Mouse (Mus musculus): ENCODE measurements around the gene Atp6v0b.
A peak's percentile ranks its signal among the peaks of the same experiment; 100 is the strongest.

Gene Atp6v0b

DNA sequence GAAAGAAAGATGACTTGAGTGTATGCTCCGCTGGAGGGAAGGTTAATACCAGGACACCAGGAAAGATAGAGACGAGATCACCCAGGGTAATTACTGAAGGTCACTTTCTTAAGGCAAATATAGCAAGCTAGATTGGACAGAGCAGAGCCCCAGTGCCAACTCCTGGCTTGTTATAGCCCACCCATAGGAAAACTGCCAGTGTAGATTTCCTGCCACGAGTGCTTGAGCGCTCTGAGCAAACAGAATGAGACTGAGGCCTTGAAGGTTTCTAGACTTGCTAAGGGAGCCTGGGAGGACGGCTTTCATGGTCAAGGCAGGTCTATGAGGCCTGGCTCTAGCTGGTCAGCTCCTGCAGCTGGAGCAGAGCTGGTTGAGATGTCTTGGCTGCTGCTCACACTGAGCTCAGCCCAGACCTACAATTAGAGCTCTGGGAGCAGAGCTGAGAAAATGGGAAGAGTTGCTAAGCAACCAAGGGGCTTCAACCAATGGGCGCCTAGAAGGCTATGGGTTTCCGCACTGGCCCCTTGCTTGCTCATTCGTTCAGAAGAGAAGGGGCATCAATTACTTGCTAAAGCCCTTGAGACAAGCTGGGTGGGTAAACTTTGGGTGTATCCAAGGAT, 21.8 kb upstream of the Atp6v0b start:
- DNase-seq (ENCODE audit: low read depth): no peak

DNA sequence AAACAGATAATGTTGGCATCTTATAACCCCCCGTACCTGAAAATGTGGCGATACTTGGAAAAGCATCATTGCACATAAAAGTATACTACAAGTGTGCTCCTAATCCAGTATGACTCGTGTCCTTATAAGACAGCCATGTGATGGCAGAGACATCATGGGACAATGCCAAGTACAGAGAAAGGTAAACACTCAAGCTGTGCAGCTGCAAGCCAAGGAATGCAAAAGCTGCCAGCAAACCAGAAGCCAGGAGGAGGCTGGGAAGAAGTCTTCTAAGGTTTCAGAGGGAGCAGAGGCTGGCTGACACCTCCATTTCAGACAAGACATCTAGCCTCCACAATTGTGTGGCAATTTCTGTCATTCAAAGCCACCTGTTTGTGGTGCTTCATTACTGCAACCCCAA, 19.1 kb upstream of the Atp6v0b start:
- DNase-seq (ENCODE audit: low read depth): peak; percentile 68

- DNase-seq (ENCODE audit: low read depth): no peak
These were observed 17.6 kb upstream of the Atp6v0b start for GRCm38 (mm10) chr4:117904761-117905160.

DNA sequence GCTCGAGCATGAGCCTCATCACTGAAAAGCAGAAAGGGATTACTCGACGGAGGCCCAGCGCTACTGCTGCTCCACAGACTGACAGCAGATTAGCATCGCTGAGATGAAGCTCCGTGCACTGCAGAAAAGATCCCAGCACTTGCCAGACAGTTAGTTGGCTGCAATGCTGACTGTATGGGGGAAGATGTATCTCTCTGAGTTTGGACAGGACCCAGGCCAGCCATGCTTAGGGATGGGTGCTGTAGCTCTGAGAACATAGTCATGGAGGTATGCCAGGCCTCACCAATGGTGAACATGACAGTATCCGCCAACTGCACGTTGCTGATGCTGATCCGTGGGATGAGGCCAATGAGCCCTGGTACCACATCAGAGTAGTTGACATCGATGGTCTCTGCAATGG, 17.0 kb upstream of the Atp6v0b start:
- no peak for DNase-seq (ENCODE audit: low read depth)

DNA sequence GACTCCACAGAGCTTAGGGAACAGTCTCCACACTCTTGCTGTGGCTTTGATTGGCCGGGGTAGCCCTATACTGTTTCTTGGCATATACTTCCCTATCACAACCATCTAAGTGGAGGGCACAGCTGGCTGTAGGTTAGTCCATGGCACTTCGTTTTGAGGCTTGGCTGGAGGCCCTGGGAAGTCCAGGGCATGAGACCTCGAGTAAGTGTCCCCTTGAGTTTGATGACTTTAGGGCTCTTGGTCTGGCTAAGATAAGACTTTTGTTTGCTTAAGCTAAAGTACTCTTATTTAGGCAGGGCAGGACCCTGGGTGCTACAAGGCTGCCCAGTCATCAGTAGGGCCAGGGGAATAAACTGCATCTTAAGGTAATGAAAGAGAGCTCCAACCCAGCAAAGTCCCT, 11.0 kb upstream of the Atp6v0b start:
- DNase-seq (ENCODE audit: low read depth): no peak

GRCm38 (mm10) chr4:117896031-117896430, 8.9 kb upstream of the Atp6v0b start:
- no peak for DNase-seq (ENCODE audit: low read depth)

GRCm38 (mm10) chr4:117895339-117895738, 8.2 kb upstream of the Atp6v0b start:
- no peak for DNase-seq (ENCODE audit: low read depth)

DNA sequence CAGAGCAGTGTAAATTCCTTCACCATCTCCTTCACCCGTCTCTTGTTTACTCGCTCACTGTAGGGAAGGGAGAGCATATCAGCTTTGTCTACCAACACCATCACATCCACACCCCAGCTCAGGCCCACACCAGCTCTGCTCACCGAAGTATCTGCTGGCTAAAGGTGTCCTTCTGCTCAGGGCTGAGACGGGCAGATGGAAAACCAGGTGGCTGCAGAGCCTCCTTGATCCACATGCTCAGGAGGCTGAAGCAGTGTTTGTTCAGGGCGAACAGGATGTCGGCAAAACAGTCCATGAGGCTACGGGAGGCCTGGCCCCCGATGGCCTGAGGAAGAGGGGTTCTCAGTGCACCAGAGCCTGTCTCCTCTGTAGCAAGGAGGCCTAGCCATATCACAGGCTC, 7.5 kb upstream of the Atp6v0b start:
- DNase-seq (ENCODE audit: low read depth): no peak

DNA sequence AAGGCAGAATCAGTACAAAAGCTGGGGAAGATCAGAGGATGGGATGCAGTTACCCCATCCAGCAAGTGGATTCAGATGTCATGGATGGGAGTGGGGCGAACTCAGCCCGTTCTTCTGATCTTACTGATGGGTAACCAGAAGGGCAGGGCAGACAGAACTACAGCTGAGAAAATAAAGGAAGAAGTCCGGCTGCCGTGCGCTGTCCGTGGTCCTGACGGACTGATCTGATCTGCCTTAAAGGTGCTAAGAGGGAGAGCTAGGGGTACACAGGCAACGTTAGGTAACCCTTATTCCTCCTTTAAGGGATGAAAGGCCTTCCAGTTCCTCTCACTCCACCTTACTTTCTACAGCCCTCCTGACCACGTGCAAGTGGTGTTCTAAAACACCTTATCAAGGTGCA, 6.2 kb upstream of the Atp6v0b start:
- peak; percentile 82 for DNase-seq (ENCODE audit: low read depth)

GRCm38 (mm10) chr4:117891738-117892161, 4.6 kb upstream of the Atp6v0b start, which contains the start of gene Dph2:
Gene Dph2, minus strand, starts transcription at chr4:117892032.
- DNase-seq (ENCODE audit: low read depth): peak; percentile 91

GRCm38 (mm10) chr4:117890750-117891149, 3.6 kb upstream of the Atp6v0b start:
- DNase-seq (ENCODE audit: low read depth): no peak

DNA sequence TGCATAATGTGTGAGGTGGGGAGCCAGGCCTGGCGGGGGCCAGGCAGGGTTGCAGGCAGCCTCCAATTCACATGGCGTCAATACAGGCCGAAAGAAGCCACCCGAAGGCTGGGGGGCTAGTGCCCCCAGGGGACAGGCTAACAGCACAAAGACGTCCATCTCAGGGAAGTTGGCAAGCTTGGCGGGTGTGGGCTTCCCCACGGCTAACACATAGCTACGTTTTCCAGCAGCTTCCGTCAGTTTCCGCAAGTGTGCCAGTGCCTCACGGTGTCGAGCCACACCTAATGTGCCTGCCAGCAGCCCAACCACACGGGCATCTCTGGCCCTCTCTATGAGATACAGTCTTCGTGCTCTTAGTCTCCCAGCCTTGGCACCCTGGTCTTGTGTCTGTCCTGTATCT, 2.9 kb upstream of the Atp6v0b start:
- no peak for DNase-seq (ENCODE audit: low read depth)

DNA sequence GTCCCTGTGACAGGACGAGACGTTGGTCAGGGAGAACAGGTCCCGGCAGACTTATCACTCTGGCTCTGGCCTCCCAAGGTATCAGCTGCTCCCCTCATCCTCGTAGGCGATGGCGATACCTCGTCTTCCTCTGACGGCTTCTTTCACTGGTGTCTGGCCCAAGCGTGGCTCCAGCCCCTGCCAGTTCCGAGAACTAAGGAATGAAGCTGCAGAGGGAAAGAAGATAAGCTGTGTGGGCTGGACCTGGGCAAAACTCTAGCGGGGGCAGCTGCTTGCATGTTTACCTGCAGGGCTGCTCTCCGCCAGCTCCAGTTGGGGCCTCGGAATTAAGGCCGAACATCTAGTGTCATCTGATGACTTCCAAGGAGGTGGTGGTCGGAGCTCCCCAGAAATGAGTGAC, 2.3 kb upstream of the Atp6v0b start:
- no peak for DNase-seq (ENCODE audit: low read depth)

DNA sequence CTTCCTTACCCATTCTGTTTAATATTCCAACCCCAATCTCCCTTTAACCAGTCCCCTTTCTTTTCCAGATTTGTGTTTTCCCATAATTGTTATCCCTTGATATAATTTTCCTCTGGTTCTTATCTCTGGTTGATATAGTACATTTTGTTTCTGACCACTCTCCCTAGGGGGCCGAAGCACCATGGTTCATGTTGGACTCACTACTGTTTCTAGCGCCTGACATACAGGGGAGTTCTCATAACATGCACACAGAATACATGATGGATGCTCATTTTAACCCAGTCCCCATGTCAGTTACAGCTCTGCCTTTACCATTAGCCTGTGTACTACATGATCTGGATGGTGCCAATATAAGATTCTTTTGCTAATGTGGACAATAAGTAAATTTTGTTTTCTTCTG, 787 bp upstream of the Atp6v0b start:
- no peak for DNase-seq (ENCODE audit: low read depth)

GRCm38 (mm10) chr4:117886644-117887043, 489 bp downstream of the Atp6v0b start:
- DNase-seq (ENCODE audit: low read depth): peak; percentile 50

DNA sequence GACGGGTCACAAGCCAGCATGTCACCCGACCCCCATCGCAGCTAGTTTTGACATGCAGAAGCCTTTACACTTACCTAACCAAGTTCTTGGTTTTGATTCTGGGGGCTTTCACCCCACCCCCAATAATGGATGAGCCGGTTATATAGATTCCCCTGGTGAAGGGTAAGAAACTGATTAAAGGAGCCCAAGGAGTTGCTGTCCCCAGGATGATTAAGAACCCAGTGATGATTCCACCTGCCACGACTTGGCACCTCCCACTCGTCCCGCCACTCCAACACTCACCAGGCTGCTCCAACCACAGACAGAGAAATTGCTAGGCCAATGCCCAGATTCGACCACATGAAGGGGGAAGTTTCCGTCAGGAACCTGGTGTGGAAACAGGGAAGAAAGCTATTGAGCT, 1.1 kb downstream of the Atp6v0b start:
- DNase-seq (ENCODE audit: low read depth): no peak

GRCm38 (mm10) chr4:117885093-117885492, 2.0 kb downstream of the Atp6v0b start:
- no peak for DNase-seq (ENCODE audit: low read depth)

GRCm38 (mm10) chr4:117884146-117884545, 3.0 kb downstream of the Atp6v0b start:
- DNase-seq (ENCODE audit: low read depth): peak; percentile 24

DNA sequence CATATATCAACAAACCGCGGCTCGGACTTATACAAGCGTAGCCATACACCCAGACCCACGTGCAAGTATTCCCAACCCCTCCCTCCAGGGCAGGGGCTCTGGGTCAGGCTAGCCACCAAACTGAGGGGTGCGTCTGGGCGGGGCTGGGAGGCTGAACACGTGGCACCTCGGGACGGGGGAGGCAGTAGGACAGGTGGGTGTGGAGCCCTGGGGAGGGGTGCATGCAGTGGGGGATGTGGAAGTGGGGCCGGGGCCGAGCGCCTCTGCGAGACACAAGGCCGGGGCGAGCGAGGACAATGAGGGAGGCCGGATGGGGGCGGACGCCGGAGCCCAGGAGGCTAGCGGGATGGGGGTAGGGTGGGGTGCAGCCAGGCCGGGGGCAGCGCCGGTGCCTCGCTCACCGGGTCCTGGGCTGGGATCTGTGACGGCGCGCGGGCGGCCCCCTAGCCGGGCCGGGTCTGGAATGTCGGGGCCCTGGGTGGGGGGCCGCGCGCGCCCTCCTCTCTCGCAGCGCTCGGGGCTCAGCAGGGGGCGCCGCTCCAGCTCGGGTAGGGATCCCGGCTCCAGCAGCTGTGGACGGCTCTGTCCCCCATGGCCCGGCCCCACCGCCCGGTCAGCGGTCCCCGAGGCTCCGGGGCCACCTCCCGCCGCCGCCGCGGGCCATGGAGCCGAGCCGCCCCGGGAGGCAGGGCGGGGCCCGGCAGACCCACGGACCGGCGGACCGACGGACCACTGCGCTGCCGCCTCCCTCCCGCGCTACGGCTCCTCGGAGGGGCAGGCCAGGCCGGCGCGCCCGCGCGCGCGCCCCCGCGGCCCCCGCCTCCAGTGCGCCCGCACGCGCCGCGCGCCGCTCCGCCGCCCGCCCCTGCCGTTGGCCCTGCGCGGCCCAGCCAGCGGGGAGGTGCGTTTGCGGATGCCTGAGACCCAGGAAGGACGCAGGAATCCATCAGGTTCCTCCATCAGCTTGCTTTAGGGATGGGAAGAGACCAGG, 4.1 kb downstream of the Atp6v0b start, which contains the start of gene B4galt2:
Gene B4galt2, minus strand, starts transcription at position 787 of the 991 bp plus-strand sequence.
- DNase-seq (ENCODE audit: low read depth): peak; percentile 85

DNA sequence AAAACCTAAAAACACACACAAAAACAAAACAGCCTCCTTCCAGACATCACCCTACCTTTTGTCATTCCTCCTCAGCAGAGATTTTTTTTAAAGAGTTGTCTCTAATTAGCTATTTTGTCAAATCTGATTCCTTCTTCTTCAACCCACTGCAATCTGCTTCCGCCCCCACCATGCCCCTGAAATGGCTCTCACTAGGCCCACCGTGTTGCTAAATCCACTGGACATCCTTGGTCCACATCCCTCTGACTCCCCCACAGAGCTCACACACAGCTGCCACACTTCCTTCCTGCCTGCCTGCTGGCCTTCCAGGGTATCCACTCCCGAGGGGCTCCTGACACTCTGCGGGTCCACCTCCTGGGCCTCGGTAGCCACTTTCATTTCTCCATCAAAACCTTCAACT, 8.4 kb downstream of the Atp6v0b start:
- no peak for DNase-seq (ENCODE audit: low read depth)

GRCm38 (mm10) chr4:117878301-117878700, 8.8 kb downstream of the Atp6v0b start:
- no peak for DNase-seq (ENCODE audit: low read depth)

GRCm38 (mm10) chr4:117873615-117874014, 13.5 kb downstream of the Atp6v0b start:
- DNase-seq (ENCODE audit: low read depth): no peak

DNA sequence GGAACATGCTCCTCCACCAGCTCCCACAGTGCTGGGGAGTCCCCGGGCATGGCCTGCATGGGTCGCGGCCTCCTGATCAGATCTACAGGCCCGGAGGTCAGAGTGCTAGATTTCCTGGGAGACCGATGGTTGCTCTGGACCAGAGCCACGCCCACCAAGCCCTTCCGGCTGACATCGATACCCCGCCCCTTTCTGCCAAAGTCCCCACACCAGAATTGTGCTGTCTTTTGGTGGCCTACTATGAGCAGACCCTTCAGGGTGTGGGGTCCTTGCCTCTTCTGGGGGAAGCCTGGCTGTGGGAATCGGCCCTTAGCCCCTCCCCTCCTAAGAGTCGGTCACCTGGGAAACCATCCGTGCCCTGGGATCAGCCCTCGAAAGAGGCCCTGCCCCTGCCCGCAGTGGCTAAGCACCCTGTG, 14.7 kb downstream of the Atp6v0b start, which contains the start of gene Ccdc24:
Gene Ccdc24, minus strand, starts transcription at position 87 of the 416 bp plus-strand sequence.
- DNase-seq (ENCODE audit: low read depth): no peak

Data from NIH3T3 (cell line).